Mouse (Mus musculus) megakaryocyte, embryonic 14.5 days (primary cell): ENCODE data around the gene Gsn.

ENCODE experiments used
- FLI1 ChIP-seq: IDR thresholded peaks from 2 replicates; pipeline ENCODE4 v1.6.1; 2012; ENCODE audit warnings: low read length, inconsistent platforms, mixed read lengths
- GATA1 ChIP-seq: IDR thresholded peaks from 3 replicates; pipeline ENCODE4 v1.6.1; 2012; ENCODE audit warnings: mixed read lengths, low read length, inconsistent platforms, borderline replicate concordance

DNA sequence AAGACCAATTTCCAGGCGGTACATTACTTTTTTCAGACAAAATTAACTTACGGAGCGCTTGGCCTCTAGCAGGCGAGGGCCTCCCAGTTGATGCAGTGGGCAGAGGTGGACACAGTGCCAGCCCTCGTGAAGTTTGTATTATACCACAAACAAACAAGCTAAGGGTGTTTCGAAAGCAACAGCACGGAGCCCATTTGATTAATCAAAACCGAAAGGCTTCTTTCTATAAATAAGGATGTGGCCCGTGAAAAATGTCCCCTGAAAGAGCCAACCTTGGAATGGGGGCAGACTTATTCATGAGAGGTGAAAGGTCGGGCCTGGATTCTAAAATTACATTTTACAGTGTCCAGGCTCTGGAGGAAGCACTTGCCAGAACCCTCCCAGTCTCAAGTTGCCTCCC lies 81.2 kb downstream of the Gsn start:
- TF ChIP-seq GATA1 = no peak
- no peak for TF ChIP-seq FLI1
